Mouse (Mus musculus) small intestine, adult 2 months (tissue): ENCODE results near the gene Tmem269.

Experiments
- CTCF ChIP-seq: fragments of 200-500 bp; IDR thresholded peaks from 2 replicates; pipeline ENCODE4 v1.5.1; 2012; ENCODE audit warnings: low read depth, mild to moderate bottlenecking, control low read depth, inconsistent platforms, low read length, moderate library complexity, mixed read lengths; ENCODE audit not compliant: insufficient replicate concordance, insufficient read length; ENCODE audit errors: extremely low read depth
- POLR2A ChIP-seq: fragments of 200-500 bp; IDR thresholded peaks from 2 replicates; pipeline ENCODE4 v1.6.1; 2012; ENCODE audit warnings: low read depth, mild to moderate bottlenecking, control low read depth, inconsistent platforms, low read length, moderate library complexity

DNA sequence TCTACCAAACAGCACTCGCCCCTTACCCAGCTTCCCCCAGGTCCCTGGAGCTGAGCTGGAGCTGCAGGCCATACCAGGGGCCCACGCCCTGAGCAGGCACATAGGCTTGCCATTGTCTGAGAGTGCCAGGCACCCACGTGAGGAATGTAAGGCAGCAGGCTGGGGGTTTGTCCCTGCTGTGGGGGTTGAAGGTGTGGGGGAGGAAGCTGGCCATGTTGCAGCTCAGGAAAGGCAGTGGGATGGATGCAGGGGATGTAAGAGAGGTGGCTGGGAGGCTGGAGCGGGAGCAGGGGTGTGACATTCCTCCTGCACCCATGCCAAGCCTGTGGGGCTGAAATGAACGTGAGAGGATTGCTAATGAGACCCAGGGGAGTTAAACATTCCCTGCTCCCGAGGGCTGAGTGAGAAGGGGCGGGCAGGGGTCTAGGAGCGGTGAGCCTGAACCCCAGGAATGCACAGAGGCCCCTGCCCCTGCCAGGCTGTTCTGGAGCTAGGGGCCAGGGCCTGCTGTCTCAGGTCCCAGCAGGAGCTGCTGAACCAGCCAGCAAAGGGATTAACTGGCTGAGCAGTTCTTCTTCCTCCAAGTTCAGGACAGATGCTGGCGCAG lies 36.1 kb upstream of the Tmem269 start:
- TF ChIP-seq POLR2A, result no peak
- TF ChIP-seq CTCF, result no peak
